ENCODE assay signal across 10 mouse cellular contexts in the genomic region with DNA sequence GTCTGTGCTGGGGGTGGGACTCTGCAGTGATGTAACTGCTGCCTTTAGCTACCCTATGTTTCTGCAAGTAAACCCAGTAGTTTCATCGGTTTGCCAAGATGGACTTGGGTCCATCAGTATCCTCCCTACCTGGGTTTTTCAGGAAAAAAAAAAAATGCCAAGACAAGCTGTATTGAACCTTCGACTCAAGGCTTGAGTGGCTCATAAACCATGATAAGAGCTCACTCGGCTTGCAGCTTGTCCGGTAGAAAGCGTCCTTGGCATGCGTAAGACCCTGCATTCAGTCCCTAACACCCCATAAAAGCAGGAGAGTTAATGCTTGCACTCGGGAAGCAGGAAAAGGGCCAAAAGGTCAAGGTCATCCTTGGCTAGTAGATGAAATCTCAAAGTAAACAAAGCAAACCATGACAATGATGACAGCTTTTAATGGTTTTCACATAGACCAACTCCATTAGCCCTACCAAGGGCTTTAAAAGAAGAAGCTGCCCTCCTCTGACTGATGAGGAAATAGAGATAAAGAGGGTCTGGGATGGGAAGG.
"Had no signal": no experiment of that assay in that cellular context is flagged by ENCODE, and none has a peak within 500 bp of the region (broad histone marks: within the 10 kb centered on the region; RNA-seq: fewer than 3 reads in every experiment).

No protein-coding gene starts in this region.

- H3K4me2 ChIP-seq: liver, embryonic 13.5 days; midbrain, embryonic 15.5 days; neural tube, embryonic 13.5 days had no signal

- H3K27me3 ChIP-seq: liver, embryonic 13.5 days; midbrain, embryonic 15.5 days; neural tube, embryonic 13.5 days had no signal

- H3K9ac ChIP-seq: liver, embryonic 13.5 days; liver, postnatal 0 days; midbrain, embryonic 15.5 days; neural tube, embryonic 13.5 days had no signal

- ATAC-seq: liver, postnatal 0 days; midbrain, embryonic 15.5 days had no signal

- H3K4me1 ChIP-seq: liver, embryonic 13.5 days; midbrain, embryonic 15.5 days; neural tube, embryonic 13.5 days had no signal

- H3K36me3 ChIP-seq: limb, embryonic 10.5 days; liver, embryonic 13.5 days; midbrain, embryonic 15.5 days; neural tube, embryonic 13.5 days had no signal

- H3K4me3 ChIP-seq: left cerebral cortex, adult 2 months; limb, embryonic 10.5 days; liver, embryonic 13.5 days; midbrain, embryonic 15.5 days; neural tube, embryonic 13.5 days had no signal

- DNase-seq: liver, embryonic 13.5 days; liver, postnatal 0 days; lung, postnatal 36 days; right cerebral cortex, postnatal 14 days; thymus, postnatal 4 days had no signal

- H3K27ac ChIP-seq: left cerebral cortex, adult 2 months; liver, embryonic 13.5 days; midbrain, embryonic 15.5 days; neural tube, embryonic 13.5 days; stomach, postnatal 0 days had no signal

- H3K9me3 ChIP-seq: limb, embryonic 10.5 days; liver, embryonic 13.5 days; midbrain, embryonic 15.5 days; neural tube, embryonic 13.5 days had no signal
